Mouse (Mus musculus) heart, postnatal 0 days (tissue): ENCODE measurements around the gene Clcf1. TPM values are rescaled to one million over a fixed set of nuclear protein-coding genes. Genes with fewer than 3 reads are reported as not detected.

Source experiments
- ATAC-seq: fragments of 200-750 bp; cut with Nextera tagmentation; 2 replicates; pipeline ENCODE4 v1.8.0; 2017; ENCODE audit warnings: low read depth, moderate number of reproducible peaks, moderate library complexity; ENCODE audit not compliant: insufficient read depth
- DNase-seq: peaks from one replicate; pipeline ENCODE4 v3.0.0-alpha.2; 2016; ENCODE audit warnings: low spot score
- H3K27ac ChIP-seq: fragments of 300-500 bp; sonication (generic); 2 replicates; pipeline ENCODE4 v1.5.1; 2014; ENCODE audit warnings: low read depth, mild to moderate bottlenecking
- H3K27me3 ChIP-seq: fragments of 300-500 bp; sonication (generic); 2 replicates; pipeline ENCODE4 v1.6.1; 2014; ENCODE audit warnings: low read length, mixed read lengths; ENCODE audit not compliant: control insufficient read depth, insufficient read depth
- H3K36me3 ChIP-seq: fragments of 300-500 bp; sonication (generic); replicated peaks from 2 replicates; pipeline ENCODE4 v1.6.1; 2014; ENCODE audit warnings: low read length, mixed read lengths; ENCODE audit not compliant: control insufficient read depth, insufficient read depth
- H3K4me1 ChIP-seq: fragments of 300-500 bp; sonication (generic); 2 replicates; pipeline ENCODE4 v1.6.1; 2014; ENCODE audit warnings: antibody characterized with exemption; ENCODE audit not compliant: control insufficient read depth, insufficient read depth
- H3K4me2 ChIP-seq: fragments of 300-500 bp; sonication (generic); 2 replicates; pipeline ENCODE4 v1.6.1; 2014; ENCODE audit warnings: low read depth, mild to moderate bottlenecking, low read length, moderate library complexity
- H3K4me3 ChIP-seq: fragments of 300-500 bp; sonication (generic); 2 replicates; pipeline ENCODE4 v1.5.1; 2014; ENCODE audit warnings: low read depth, low read length
- H3K9ac ChIP-seq: fragments of 300-500 bp; sonication (generic); replicated peaks from 2 replicates; pipeline ENCODE4 v1.6.1; 2014; ENCODE audit warnings: low read depth, low read length, mixed read lengths
- H3K9me3 ChIP-seq: fragments of 300-500 bp; sonication (generic); replicated peaks from 2 replicates; pipeline ENCODE4 v1.6.1; 2016; ENCODE audit warnings: low read length; ENCODE audit not compliant: control insufficient read depth
- CTCF ChIP-seq: IDR thresholded peaks from 2 replicates; pipeline ENCODE4 v1.5.1; 2016; ENCODE audit warnings: antibody characterized with exemption, control low read depth, low read depth
- EP300 ChIP-seq: IDR thresholded peaks from 2 replicates; pipeline ENCODE4 v1.6.1; 2016; ENCODE audit warnings: antibody characterized with exemption, low read depth
- WGBS: fragments of 180-500 bp; shearing (Covaris S2); extraction: QIAGEN DNeasy Blood & Tissue Kit; methylation state at CpG from one replicate; pipeline ENCODE4 v1.1.7; 2014; 5-methylcytosine and 5-hydroxymethylcytosine counted together
- polyA plus RNA-seq: library from polyadenylated mRNA; unstranded; fragments of >200 nt; fragmentation: Nextera tagmentation; extraction: Ambion mirVana; gene quantifications from 2 replicates; pipeline ENCODE4 v1.2.1, GENCODE M21; 2015
- total RNA-seq: library from RNA; depleted of rRNA; stranded (reverse); fragments of >200 nt; gene quantifications from 2 replicates; pipeline ENCODE4 v1.2.3, GENCODE M21; 2014; ENCODE audit warnings: low replicate concordance

The Clcf1 gene
- total and polyA plus RNA-seq, 2 experiments from 2014 or later: 0.67 to 14.7 TPM

- no peak overlapping the region for H3K9ac ChIP-seq
- TF ChIP-seq CTCF: no peak
- no peak for TF ChIP-seq EP300
- peaks cover 15% of the 10 kb centered on the region for H3K4me1 ChIP-seq
- H3K4me2 ChIP-seq: no peak overlapping the region
- no peak for DNase-seq
- H3K36me3 ChIP-seq: peaks cover 62% of the 10 kb centered on the region
- no peak overlapping the region for H3K27ac ChIP-seq
- no peaks in the 10 kb centered on the region for H3K9me3 ChIP-seq
- WGBS: 73% methylated on average over 12 of the region's 12 CpGs
- ATAC-seq: no peak
- no peak overlapping the region for H3K4me3 ChIP-seq
- H3K27me3 ChIP-seq: no peaks in the 10 kb centered on the region
Observed at GRCm38 (mm10) chr19:4194776-4195650, 19.0 kb upstream of the Clcf1 start.

GRCm38 (mm10) chr19:4196048-4196447, 18.0 kb upstream of the Clcf1 start:
- Histone ChIP-seq H3K36me3 (peaks cover 65% of the 10 kb centered on the region), H3K27me3 (no peaks in the 10 kb centered on the region), H3K4me2 (no peak overlapping the region), H3K27ac (no peak overlapping the region), H3K9ac (no peak overlapping the region), H3K4me1 (peaks cover 23% of the 10 kb centered on the region), H3K4me3 (no peak overlapping the region), H3K9me3 (no peaks in the 10 kb centered on the region)
- DNase-seq (no peak), ATAC-seq (no peak)
- TF ChIP-seq EP300 (no peak), CTCF (no peak)
- WGBS: 46% methylated on average over 2 of the region's 2 CpGs

GRCm38 (mm10) chr19:4196548-4196947, 17.5 kb upstream of the Clcf1 start:
- Histone ChIP-seq H3K4me3 (no peak overlapping the region), H3K4me1 (peaks cover 20% of the 10 kb centered on the region), H3K27me3 (no peaks in the 10 kb centered on the region), H3K27ac (no peak overlapping the region), H3K9me3 (no peaks in the 10 kb centered on the region), H3K9ac (no peak overlapping the region), H3K36me3 (peaks cover 65% of the 10 kb centered on the region), H3K4me2 (no peak overlapping the region)
- TF ChIP-seq EP300: no peak
- no peak for TF ChIP-seq CTCF
- no peak for ATAC-seq
- 29% methylated on average over 5 of the region's 5 CpGs for WGBS
- DNase-seq: no peak

GRCm38 (mm10) chr19:4197180-4197579, 16.9 kb upstream of the Clcf1 start:
- WGBS: 62% methylated on average over 3 of the region's 3 CpGs
- H3K27ac ChIP-seq: no peak overlapping the region
- DNase-seq: no peak
- H3K9ac ChIP-seq: no peak overlapping the region
- TF ChIP-seq EP300 (no peak), CTCF (no peak)
- H3K4me2 ChIP-seq: no peak overlapping the region
- peaks cover 22% of the 10 kb centered on the region for H3K4me1 ChIP-seq
- no peaks in the 10 kb centered on the region for H3K9me3 ChIP-seq
- no peak overlapping the region for H3K4me3 ChIP-seq
- no peaks in the 10 kb centered on the region for H3K27me3 ChIP-seq
- H3K36me3 ChIP-seq: peaks cover 65% of the 10 kb centered on the region
- ATAC-seq: no peak

GRCm38 (mm10) chr19:4201291-4201909, 12.6 kb upstream of the Clcf1 start, which contains the start of gene Rad9a:
Rad9a (minus strand) TSS chr19:4201662.
- Histone ChIP-seq H3K9me3 (no peaks in the 10 kb centered on the region), H3K36me3 (peaks cover 31% of the 10 kb centered on the region), H3K27ac (peak within 1 kb of the TSS; percentile 67), H3K9ac (peak within 1 kb of the TSS; percentile 80), H3K4me2 (peak within 1 kb of the TSS; percentile 82), H3K4me3 (peak within 1 kb of the TSS; percentile 67), H3K4me1 (peaks cover 21% of the 10 kb centered on the region), H3K27me3 (no peaks in the 10 kb centered on the region)
- ATAC-seq (peak; percentile 88), DNase-seq (peak; percentile 99)
- TF ChIP-seq EP300 (peak; percentile 78; the same call in 1 of the 2 replicates), CTCF (no peak)
- under 1% methylated on average over 34 of the region's 34 CpGs for WGBS
